Mouse (Mus musculus) kidney, postnatal 0 days (tissue): ENCODE data around the gene Igfbp2. TPM values are rescaled to one million over a fixed set of nuclear protein-coding genes. Genes with fewer than 3 reads are reported as not detected.

ENCODE experiments used
- ATAC-seq: fragments of 200-750 bp; cut with Nextera tagmentation; replicated peaks from 2 replicates; pipeline ENCODE4 v1.8.0; 2017; ENCODE audit warnings: low read depth, moderate number of reproducible peaks, moderate TSS enrichment, moderate library complexity; ENCODE audit not compliant: low FRiP score
- DNase-seq: peaks from one replicate; pipeline ENCODE4 v3.0.0-alpha.2; 2016; ENCODE audit warnings: low spot score
- H3K27ac ChIP-seq: fragments of 300-500 bp; sonication (generic); 2 replicates; pipeline ENCODE4 v1.5.1; 2014; ENCODE audit warnings: mild to moderate bottlenecking
- H3K27me3 ChIP-seq: fragments of 300-500 bp; sonication (generic); 2 replicates; pipeline ENCODE4 v1.6.1; 2014; ENCODE audit warnings: low read length, mixed read lengths; ENCODE audit not compliant: insufficient read depth
- H3K36me3 ChIP-seq: fragments of 300-500 bp; sonication (generic); 2 replicates; pipeline ENCODE4 v1.6.1; 2014; ENCODE audit warnings: low read length, mixed read lengths; ENCODE audit not compliant: insufficient read depth
- H3K4me1 ChIP-seq: fragments of 300-500 bp; sonication (generic); replicated peaks from 2 replicates; pipeline ENCODE4 v1.6.1; 2014; ENCODE audit warnings: antibody characterized with exemption, low read length, mixed read lengths; ENCODE audit not compliant: insufficient read depth
- H3K4me2 ChIP-seq: fragments of 300-500 bp; sonication (generic); 2 replicates; pipeline ENCODE4 v1.6.1; 2014; ENCODE audit warnings: mild to moderate bottlenecking, low read length, moderate library complexity, mixed read lengths
- H3K4me3 ChIP-seq: fragments of 300-500 bp; sonication (generic); replicated peaks from 2 replicates; pipeline ENCODE4 v1.5.1; 2014; ENCODE audit warnings: low read depth, low read length
- H3K9ac ChIP-seq: fragments of 300-500 bp; sonication (generic); 2 replicates; pipeline ENCODE4 v1.6.1; 2014; ENCODE audit warnings: low read depth, low read length
- H3K9me3 ChIP-seq: fragments of 300-500 bp; sonication (generic); replicated peaks from 2 replicates; pipeline ENCODE4 v1.6.1; 2016; ENCODE audit warnings: low read length, inconsistent platforms, mixed read lengths
- CTCF ChIP-seq: IDR thresholded peaks from 2 replicates; pipeline ENCODE4 v1.5.1; 2016; ENCODE audit warnings: antibody characterized with exemption, low read depth, mild to moderate bottlenecking, moderate library complexity
- WGBS: fragments of 180-500 bp; shearing (Covaris S2); extraction: QIAGEN DNeasy Blood & Tissue Kit; methylation state at CpG from one replicate; pipeline ENCODE4 v1.1.7; 2014; 5-methylcytosine and 5-hydroxymethylcytosine counted together
- polyA plus RNA-seq: library from polyadenylated mRNA; unstranded; fragments of >200 nt; fragmentation: Nextera tagmentation; extraction: Ambion mirVana; gene quantifications from 2 replicates; pipeline ENCODE4 v1.2.1, GENCODE M21; 2015

The Igfbp2 gene
- polyA plus RNA-seq, 1 experiment from 2014 or later, result 123 TPM

GRCm38 (mm10) chr1:72824707-72825101 is 401 bp downstream of the Igfbp2 start:
- no peak overlapping the region for H3K27ac ChIP-seq
- H3K4me2 ChIP-seq, result peak overlapping the region; percentile 94
- ATAC-seq (peak; percentile 26; the same call in 1 of the 2 replicates), DNase-seq (no peak)
- no peaks in the 10 kb centered on the region for H3K27me3 ChIP-seq
- H3K36me3 ChIP-seq, result no peaks in the 10 kb centered on the region
- under 1% methylated on average over 37 of the region's 37 CpGs for WGBS
- peaks cover 23% of the 10 kb centered on the region for H3K4me1 ChIP-seq
- TF ChIP-seq CTCF, result no peak
- H3K4me3 ChIP-seq, result peak overlapping the region; percentile 46
- H3K9ac ChIP-seq, result peak overlapping the region; percentile 64
- no peaks in the 10 kb centered on the region for H3K9me3 ChIP-seq

- Histone ChIP-seq H3K27ac (no peak overlapping the region), H3K27me3 (no peaks in the 10 kb centered on the region), H3K4me3 (peak overlapping the region; percentile 46), H3K36me3 (no peaks in the 10 kb centered on the region), H3K4me2 (peak overlapping the region; percentile 94), H3K9me3 (no peaks in the 10 kb centered on the region), H3K4me1 (peaks cover 23% of the 10 kb centered on the region), H3K9ac (peak overlapping the region; percentile 64)
- TF ChIP-seq CTCF, result no peak
- WGBS, result 2% methylated on average over 20 of the region's 20 CpGs
- peak; percentile 66 for DNase-seq
- peak; percentile 22; the same call in 1 of the 2 replicates for ATAC-seq
Observed at GRCm38 (mm10) chr1:72825286-72825685, 983 bp downstream of the Igfbp2 start.

GRCm38 (mm10) chr1:72825921-72826320 is 1.6 kb downstream of the Igfbp2 start:
- no peaks in the 10 kb centered on the region for H3K36me3 ChIP-seq
- no peaks in the 10 kb centered on the region for H3K9me3 ChIP-seq
- ATAC-seq (no peak), DNase-seq (no peak)
- no peak for TF ChIP-seq CTCF
- no peaks in the 10 kb centered on the region for H3K27me3 ChIP-seq
- H3K4me1 ChIP-seq, result peaks cover 23% of the 10 kb centered on the region
- WGBS, result 38% methylated on average over 4 of the region's 4 CpGs
- no peak overlapping the region for H3K27ac ChIP-seq
- H3K4me3 ChIP-seq, result 0 out of 2 replicates have a peak overlapping the region, but pooled peaks have one; percentile 1
- peak overlapping the region; percentile 94 for H3K4me2 ChIP-seq
- H3K9ac ChIP-seq, result no peak overlapping the region

- Histone ChIP-seq H3K36me3 (no peaks in the 10 kb centered on the region), H3K4me2 (peak overlapping the region; percentile 94), H3K4me1 (peaks cover 23% of the 10 kb centered on the region), H3K27ac (no peak overlapping the region), H3K4me3 (0 out of 2 replicates have a peak overlapping the region, but pooled peaks have one; percentile 1), H3K9me3 (no peaks in the 10 kb centered on the region), H3K27me3 (no peaks in the 10 kb centered on the region), H3K9ac (no peak overlapping the region)
- TF ChIP-seq CTCF, result no peak
- ATAC-seq (no peak), DNase-seq (no peak)
- 16% methylated on average over 6 of the region's 6 CpGs for WGBS
Observed at GRCm38 (mm10) chr1:72826446-72826845, 2.1 kb downstream of the Igfbp2 start.

GRCm38 (mm10) chr1:72826931-72827330 is 2.6 kb downstream of the Igfbp2 start:
- DNase-seq (no peak), ATAC-seq (no peak)
- Histone ChIP-seq H3K4me3 (no peak overlapping the region), H3K4me2 (peak overlapping the region; percentile 94), H3K27me3 (no peaks in the 10 kb centered on the region), H3K9me3 (no peaks in the 10 kb centered on the region), H3K36me3 (no peaks in the 10 kb centered on the region), H3K4me1 (peaks cover 23% of the 10 kb centered on the region), H3K27ac (no peak overlapping the region), H3K9ac (no peak overlapping the region)
- WGBS, result 34% methylated on average over 7 of the region's 7 CpGs
- TF ChIP-seq CTCF, result no peak

GRCm38 (mm10) chr1:72827411-72828315 is 3.4 kb downstream of the Igfbp2 start:
- Histone ChIP-seq H3K27me3 (no peaks in the 10 kb centered on the region), H3K9ac (no peak overlapping the region), H3K9me3 (no peaks in the 10 kb centered on the region), H3K4me2 (peak overlapping the region; percentile 94), H3K36me3 (no peaks in the 10 kb centered on the region), H3K27ac (no peak overlapping the region), H3K4me1 (peaks cover 23% of the 10 kb centered on the region), H3K4me3 (no peak overlapping the region)
- 36% methylated on average over 12 of the region's 12 CpGs for WGBS
- ATAC-seq, result no peak
- TF ChIP-seq CTCF, result no peak
- DNase-seq, result no peak
